Mouse (Mus musculus): ENCODE data around the gene Hs3st5.
"Not testable (repeated sequence)": the region's sequence is repeated elsewhere in the genome, so short reads cannot be mapped to it uniquely, and the experiment has no call there.

The Hs3st5 gene

GRCm38 (mm10) chr10:36558736-36559135 lies 52.1 kb downstream of the Hs3st5 start:
- DNase-seq: no peak

DNA sequence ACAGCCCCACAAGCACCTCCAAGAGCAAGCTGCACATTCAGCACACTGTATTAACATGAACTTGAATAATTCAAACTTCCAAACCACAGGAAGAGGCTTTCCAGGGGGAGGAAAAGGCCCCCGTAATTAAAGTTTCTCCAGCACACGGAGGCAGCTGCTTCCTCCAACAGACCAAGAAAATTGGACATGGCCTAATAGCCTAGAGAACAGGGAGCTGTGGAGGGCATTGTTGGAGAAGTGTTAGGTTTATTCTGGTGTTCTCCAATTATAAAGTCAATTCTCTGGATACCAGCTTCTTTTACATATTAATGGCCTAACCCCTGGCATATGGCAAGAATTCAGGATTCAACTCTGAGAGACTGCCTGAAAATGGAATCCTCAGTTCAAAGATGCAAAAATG lies 60.6 kb downstream of the Hs3st5 start:
- DNase-seq: no peak

GRCm38 (mm10) chr10:36572540-36572939 lies 65.9 kb downstream of the Hs3st5 start:
- DNase-seq: no peak

DNA sequence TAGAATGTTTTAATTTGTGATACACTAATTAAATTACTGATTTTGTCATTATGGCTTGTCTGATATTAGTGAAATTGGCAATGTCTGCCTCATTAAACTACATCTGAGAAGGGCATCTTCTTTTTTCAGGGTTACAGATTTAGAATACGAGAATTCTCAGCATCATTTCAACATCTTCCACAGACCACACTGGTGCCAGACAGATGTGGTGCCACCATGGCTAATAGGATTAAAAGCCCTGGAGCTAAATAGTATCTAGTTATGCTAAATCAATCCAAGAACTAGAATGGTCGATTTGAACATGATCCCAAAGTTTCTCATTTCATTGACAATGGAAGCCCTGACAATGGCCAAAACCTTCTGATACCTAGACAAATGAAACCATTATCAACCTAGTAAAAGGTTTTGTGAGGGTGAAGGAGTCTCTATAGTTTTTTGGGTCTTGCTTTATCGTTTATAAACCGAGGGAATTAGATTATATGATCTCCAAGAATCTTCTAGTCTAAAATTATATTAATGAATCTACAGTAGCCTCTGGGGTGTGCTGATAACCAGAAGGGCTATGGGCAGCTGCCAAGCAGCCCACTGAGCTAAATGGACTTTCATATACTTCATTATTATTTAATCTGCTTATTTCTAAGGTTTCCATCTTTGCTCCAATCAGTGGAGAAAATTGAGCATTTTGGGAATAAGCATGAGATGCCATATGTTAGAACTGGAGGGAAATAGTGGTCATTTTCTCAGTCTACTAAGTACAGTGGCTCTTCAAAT lies 71.9 kb downstream of the Hs3st5 start:
- no peak for DNase-seq

- no peak for DNase-seq
Observed at GRCm38 (mm10) chr10:36610400-36610799, 103.8 kb downstream of the Hs3st5 start.

GRCm38 (mm10) chr10:36611415-36611814 lies 104.8 kb downstream of the Hs3st5 start:
- DNase-seq: not testable (repeated sequence)

DNA sequence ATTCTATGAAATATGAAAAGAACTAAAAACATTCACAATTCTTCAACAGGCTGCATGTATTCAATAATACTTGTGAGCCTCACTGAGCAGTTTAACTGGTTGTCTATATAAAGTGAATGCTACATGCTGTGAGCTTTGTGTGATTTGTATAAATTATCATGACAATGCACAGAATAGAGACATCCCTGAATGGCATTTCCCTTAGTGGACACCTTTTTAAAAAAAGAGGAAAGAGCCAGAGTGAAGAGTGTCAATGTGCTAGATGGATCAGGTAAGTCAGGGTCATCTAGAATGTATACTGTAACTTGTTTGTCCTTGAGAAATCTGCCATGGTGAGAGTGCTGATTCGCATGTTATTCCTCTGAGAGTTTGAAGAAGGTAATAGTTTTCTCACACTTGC lies 116.4 kb downstream of the Hs3st5 start:
- DNase-seq: no peak

GRCm38 (mm10) chr10:36627952-36628351 lies 121.3 kb downstream of the Hs3st5 start:
- DNase-seq: no peak

DNA sequence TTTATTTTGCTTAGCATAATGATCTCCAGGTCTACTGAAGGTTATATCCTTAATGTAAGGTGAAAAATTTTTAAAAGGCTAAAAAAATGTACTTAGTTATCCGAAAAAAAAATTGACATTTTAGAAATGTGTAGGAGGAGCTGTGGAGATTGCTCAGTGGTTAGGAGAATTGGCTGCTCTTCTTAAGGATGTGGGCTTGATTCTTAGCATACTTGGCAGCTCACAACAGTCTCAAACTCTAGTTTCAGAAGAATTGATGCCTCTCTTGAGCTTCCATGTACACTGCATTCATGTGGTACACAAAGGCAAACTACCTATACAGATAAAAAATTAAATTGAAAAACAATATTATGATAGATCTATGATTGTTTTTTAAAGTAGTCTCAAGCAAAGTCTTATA lies 125.1 kb downstream of the Hs3st5 start:
- no peak for DNase-seq

DNA sequence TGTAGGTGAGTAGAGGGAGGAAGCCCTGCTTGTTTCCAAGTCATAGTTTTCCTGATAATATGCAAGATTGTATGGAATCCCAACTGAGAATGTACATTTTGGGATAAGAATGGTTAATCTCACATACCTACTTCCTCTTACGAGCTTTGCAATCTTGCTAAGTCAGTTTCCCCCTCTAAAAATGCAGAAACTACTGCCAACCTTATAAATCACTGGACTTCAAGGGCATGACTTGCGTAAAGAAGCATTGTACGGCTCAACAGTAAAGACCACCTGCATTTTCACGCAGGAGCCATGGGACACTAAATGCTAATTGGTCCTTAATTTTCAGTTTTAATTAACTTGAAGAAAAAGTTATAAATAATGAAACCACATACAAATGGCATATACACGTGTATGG lies 144.0 kb downstream of the Hs3st5 start:
- no peak for DNase-seq

- no peak for DNase-seq
Observed at GRCm38 (mm10) chr10:36713974-36714373, 207.4 kb downstream of the Hs3st5 start.

- DNase-seq: no peak
Observed at GRCm38 (mm10) chr10:36726239-36726638, 219.6 kb downstream of the Hs3st5 start.

GRCm38 (mm10) chr10:36729361-36730098 lies 222.9 kb downstream of the Hs3st5 start:
- DNase-seq: no peak

- no peak for DNase-seq
Observed at GRCm38 (mm10) chr10:36739375-36739774, 232.8 kb downstream of the Hs3st5 start.

GRCm38 (mm10) chr10:36750021-36750420 lies 243.4 kb downstream of the Hs3st5 start:
- no peak for DNase-seq

DNA sequence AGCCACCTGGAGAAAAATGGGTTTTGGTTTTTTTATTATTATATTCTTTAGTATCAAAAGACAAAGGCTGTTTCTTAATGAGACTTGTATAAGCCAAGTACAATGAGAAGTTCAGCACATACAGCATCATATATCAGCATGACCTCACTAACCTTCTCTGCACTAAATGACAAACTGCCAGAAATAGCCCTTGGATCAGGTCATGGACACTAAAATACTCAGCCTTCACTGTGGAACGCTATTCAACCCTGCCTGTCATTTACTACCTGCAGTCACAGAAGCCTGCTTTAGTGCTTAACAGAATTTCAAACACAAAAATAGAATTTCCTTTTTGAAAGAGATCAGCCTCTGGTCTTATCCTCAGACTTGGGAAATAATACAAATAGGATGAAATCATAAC lies 247.9 kb downstream of the Hs3st5 start:
- no peak for DNase-seq

DNA sequence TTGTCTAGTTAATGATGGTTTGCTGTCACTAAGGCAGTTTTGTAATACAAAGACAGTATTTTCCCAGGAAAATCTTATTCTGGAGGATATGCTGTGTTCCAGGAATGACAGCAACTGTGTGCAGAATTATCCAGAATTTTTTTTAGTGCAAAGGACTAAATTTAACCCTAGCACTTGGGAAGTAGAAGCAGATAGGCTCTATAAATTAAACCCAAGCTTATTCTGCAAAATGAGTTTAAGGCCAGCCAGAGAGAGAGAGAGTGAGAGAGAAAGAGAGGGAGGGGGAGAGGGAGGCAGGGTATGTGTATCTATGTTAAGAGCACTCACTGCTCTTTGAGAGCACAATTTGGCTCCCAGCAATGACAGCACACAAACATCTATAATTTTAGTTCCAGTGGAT lies 267.0 kb downstream of the Hs3st5 start:
- DNase-seq: no peak

- no peak for DNase-seq
Observed at GRCm38 (mm10) chr10:36774898-36775297, 268.3 kb downstream of the Hs3st5 start.

- no peak for DNase-seq
Observed at GRCm38 (mm10) chr10:36781641-36782040, 275.0 kb downstream of the Hs3st5 start.

DNA sequence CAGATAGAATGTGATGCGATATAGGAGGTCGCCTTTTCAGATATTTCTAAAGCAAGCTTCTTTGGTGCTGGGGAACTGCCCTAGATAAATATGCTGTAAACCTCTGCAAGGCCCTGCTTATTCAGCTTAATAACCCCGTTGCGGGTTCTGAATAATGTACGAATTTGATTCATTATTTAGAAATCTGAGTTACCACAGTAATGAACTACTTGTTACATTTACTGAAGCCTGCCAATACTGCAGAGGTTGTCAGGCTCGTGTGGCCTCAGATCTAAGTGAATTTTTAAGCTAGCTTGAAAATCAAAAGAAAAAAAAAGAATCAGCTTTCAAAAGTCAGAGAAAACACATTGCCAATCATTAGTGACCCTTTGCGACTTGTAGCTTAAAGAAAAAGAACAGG lies 280.4 kb downstream of the Hs3st5 start:
- DNase-seq: no peak

GRCm38 (mm10) chr10:36791771-36792170 lies 285.2 kb downstream of the Hs3st5 start:
- no peak for DNase-seq

DNA sequence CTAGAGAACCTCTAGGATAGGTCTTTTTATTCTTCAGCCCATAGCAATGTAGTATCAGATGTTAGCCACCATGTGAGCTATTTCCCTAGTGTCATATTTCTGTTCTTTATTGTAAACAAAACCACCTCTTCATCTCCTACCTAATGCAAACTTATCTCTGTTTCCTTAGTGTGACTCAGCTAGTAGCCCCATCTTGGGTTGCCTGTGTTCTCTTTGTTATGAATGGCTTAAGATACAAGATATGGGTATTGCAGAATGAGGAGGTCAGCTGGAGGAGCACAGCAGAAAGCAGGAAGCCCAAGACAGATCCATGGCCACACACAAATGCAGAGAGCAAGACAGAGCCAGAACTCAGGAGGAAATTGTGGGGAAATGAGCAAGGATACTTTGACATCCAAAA lies 288.7 kb downstream of the Hs3st5 start:
- no peak for DNase-seq

- no peak for DNase-seq
Observed at GRCm38 (mm10) chr10:36800925-36801482, 294.4 kb downstream of the Hs3st5 start.

DNA sequence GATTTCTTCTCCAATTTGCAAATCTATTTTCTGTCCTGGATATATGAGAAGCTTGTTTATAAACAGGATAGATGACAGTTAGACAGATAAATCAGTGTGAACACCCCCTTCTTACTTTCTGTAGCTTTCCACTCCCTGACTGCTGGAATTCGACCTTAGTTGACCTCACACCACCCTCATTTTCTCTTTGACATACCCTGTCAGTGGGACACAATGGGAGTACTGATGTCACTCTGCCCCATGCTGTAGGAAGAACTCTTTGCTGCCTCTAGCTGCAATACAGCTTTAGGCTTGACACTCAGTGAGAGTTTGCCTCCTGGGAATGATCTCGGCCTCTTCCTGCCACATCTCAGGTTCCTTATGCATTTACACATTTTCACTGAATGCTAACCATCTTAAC lies 297.1 kb downstream of the Hs3st5 start:
- DNase-seq: no peak
